Mouse (Mus musculus) v-Abl transformed pro-B cells (cell line): ENCODE results near the gene P2rx3.

Source experiments
- in situ Hi-C, 2 experiments: fragments of 400-800 bp; cut with MboI; formaldehyde crosslinking; loops; one replicate each; pipeline ENCODE4 v1.15.1; 2025; ENCODE audit not compliant: unreplicated experiment in 2 of 2

Gene P2rx3

DNA sequence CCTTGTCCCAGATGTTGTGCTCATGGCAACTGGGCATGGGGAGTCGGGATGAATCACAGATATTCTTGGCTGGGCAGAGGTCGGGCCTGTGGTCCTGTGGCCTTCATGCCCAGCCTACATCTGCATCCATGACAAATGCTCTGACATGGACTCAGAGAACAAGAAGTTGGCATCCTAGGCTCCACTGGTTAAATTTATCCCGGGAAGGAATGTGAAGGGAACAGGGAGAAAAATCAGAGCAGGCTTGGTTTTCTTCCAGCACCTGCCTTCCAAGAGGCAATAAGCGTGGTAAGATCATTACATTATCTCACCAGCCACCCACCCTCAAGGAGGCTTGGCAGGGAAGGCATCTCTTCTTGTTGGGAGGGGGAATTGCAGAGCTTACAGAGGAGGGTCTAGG, 32.9 kb downstream of the P2rx3 start:
- in situ Hi-C loops, result loop anchor here in 1 of 2 experiments (10.0 kb wide), 1 partner anchor 110 kb away; no protein-coding TSS in a partner anchor

DNA sequence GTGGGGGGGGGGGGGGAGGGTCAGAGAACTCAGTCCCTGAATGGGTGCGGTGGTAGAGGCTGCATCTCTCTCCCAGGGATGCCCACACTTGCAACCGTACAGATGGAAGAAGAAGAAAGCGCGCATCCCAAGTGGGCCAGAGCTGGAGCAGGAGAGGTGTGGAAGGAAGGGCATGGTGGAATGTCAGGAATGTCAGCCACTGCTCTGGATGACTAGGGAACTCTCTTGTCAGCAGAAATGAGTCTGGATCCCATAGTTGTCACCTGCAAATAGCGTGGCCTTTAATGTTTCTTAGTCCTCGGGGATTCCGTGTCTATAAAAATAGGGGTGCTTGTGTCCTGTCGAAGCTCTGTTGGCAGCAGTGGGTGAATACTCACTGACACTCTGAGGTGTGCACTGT, 34.7 kb downstream of the P2rx3 start:
- in situ Hi-C loops, result loop anchor here in 1 of 2 experiments (10.0 kb wide), 1 partner anchor 108 kb away; no protein-coding TSS in a partner anchor

DNA sequence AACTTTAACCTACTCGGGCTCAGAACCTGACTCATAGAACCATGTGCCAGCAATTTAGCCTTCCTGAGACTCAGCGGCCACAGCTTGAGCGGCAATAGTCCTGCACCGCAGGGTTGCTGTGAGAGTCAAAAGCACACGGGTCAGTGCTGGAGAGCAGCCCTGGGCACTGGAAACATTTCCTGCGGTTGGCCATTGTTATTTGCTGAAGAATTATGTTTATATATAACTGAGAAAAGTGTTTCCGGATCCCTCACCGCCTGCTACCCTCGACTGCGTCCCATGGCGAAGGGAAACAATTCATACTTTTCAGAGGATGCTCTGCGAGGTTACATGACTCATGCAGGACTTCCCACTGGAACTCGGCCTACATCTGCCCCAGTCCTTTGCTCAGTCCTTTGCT, 35.8 kb downstream of the P2rx3 start:
- in situ Hi-C loops, result loop anchor here in 1 of 2 experiments (10.0 kb wide), 1 partner anchor 107 kb away; no protein-coding TSS in a partner anchor

DNA sequence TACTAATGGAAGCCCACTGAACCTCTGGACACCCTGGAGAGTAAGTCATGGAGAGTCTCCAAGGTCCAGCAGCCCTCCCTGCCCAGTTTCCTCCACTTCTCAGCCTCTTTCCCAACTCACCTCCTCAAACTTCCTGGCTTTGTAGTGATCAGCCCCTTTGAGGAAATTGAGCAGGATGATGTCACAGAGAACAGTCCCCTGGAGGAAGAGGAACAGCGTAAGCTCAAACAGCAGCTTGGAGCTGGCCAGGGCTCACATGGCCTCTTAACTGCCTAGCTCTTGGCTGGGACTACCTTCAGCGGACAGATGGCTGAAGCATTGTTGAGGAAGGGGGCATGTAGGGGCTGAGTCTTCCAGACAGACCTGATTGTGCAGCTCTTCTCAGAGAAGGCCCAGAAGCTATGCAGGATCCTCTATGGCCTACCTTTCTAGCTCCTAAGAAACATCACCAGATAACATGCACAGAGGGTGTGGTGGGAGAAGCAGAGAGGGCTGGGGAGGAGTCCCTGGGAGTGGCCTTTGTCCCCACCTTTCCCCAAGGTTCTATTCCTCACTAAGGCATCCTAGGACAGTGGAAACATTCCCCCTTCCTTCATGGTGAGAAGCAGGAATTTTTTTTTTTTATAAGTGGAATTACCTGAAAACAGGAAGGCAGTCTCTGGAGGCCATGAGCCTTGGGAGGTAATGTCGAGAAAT, 37.6 kb downstream of the P2rx3 start:
- in situ Hi-C loops, result loop anchor here in 1 of 2 experiments (10.0 kb wide), 1 partner anchor 105 kb away; no protein-coding TSS in a partner anchor

DNA sequence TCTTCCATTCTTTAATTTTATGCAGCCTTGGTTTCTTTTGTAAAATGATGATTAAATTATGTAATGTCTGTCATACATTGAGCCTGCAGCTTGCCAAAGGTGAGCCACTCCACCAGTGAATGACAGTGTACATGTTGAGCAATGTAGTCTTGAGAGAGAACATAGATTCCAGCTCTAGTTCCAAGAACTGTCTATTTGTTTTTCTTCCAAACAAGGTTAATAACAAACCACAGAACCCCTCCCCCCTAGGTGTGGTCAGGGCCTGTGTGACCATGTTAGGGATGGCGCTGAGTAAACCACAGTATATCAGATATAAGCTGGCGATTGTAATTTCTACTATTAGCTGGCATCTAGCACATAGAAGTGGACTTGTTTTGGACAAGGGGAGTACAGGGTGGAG, 40.9 kb downstream of the P2rx3 start:
- in situ Hi-C loops, result no loop called here

DNA sequence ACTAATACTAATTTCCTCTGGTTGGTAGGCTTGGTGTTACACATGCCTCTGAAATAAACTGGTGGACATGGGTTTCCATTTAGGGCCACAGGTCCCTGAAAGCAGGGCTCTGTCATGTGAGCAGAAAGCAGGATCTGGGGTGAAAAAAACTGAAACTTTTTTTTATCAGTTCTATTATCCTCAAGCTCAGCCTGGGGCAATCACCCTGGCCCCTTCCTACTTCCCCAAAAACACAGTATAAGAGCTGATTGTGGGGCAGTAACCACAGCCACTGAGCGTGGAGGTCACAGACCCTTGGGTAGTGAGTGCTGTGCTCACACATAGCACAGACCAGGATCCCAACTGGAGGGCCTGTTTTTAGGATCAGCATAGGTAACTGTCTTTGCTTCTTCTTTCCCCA, 49.3 kb downstream of the P2rx3 start, which contains the start of gene Prg3:
Gene Prg3 (plus strand): TSS at position 286 of the 400 bp plus-strand sequence.
- in situ Hi-C loops, result no loop called here

DNA sequence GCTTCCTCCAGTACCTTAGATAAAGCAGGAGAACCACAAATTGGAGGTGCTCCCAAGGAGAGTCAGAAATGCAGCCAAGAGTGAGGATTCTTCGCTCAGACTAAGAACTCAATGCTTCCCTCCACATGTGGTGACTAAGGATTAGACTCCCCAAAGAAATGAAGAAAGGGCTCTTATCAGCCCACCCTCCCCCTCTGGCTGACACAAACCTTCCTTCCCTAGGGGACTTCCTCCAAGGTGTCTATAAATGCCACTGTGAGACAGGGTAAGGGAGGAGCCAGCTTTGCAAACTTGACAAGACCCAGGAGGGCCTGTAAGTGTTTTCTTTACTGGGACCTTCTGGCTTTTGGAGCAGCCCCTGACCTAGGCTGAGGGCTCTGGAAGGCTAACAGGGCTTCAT, 57.1 kb downstream of the P2rx3 start, which contains the start of gene Prg2:
Gene Prg2 (plus strand): TSS at position 274 of the 400 bp plus-strand sequence.
- in situ Hi-C loops, result no loop called here

DNA sequence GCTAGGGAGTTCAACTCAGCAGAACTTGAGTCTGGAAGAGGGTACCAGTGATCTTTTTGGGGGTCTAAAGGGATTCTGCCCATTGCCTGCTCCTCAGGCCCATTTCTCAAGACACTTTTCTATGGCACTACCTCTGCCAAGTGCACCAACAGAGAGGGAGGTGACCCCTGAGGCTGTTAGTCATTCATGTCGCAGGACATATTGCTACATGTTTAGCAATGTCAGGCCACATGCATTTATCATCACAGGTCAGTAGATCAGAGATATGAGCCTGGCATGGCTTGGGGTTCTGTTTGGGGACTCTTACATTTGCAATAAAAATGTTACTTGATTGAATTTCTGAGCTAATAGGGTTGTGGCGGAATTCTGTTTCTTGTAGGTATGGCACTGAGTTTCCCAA, 61.7 kb downstream of the P2rx3 start:
- in situ Hi-C loops, result no loop called here

DNA sequence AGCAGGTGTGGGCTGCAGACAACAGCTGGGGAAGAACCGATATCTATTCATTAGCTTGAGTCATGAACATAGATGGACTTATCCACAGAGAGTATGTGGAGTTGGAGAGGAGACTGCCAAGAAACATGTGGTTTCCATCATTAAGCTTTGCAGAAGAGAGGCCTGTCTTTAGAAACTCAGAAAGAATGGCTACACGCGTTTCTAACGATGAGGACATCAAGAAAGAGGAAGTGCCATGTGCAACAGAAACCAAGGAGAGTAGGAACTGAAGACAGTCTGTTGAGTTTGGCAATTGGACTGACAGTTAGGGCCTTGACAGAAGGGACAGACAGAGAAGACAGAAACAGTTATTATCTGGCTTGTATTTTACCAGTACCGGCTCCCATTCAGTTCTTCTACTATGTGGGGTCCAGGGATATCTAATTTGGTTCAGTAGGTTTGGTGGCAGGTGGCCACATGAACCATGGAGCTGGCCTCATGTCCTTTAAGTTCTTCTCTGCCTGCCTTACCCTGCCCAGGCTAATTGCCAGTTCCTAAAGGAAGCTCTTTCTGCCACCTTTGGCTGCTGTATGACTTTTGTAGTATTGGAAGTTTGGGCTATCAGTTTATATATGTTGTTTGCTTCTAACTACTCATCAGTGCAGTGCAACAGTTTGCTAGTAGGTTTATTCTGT, 69.8 kb downstream of the P2rx3 start:
- in situ Hi-C loops, result no loop called here

DNA sequence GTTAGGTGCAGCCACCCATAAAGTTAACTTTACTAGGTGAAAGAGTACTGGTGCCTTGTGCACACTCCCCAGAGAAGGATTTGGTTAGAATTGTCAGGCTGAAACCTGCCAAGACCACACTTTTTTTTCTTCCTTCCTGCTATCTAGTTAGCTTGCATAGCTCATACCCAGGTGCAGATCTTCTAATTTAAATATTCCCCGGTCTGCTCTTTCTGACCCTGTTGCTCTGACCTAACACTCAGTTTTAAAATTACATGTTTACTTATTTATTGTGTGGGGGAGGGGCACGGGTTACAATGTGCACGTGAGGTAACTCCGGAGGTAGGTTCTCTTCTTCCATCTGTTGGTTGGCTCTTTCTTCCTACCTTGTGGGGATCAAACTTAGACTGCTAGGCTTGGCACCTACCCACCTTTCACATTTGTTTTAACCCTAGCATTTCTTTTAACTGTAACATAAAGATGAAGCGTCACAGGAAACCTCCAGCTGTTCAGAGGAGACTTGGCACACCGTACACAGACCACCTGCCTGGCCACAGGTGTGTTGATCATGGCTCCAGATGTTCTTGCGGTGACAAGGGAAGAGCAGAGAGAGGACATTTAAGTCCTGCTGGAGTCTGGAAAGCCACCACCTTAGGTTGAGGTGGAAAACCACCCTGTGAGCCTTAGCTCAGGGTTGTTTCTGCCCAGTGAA, 73.0 kb downstream of the P2rx3 start:
- in situ Hi-C loops, result loop anchor here in 1 of 2 experiments (5.0 kb wide), 1 partner anchor 43 kb away; no protein-coding TSS in a partner anchor

DNA sequence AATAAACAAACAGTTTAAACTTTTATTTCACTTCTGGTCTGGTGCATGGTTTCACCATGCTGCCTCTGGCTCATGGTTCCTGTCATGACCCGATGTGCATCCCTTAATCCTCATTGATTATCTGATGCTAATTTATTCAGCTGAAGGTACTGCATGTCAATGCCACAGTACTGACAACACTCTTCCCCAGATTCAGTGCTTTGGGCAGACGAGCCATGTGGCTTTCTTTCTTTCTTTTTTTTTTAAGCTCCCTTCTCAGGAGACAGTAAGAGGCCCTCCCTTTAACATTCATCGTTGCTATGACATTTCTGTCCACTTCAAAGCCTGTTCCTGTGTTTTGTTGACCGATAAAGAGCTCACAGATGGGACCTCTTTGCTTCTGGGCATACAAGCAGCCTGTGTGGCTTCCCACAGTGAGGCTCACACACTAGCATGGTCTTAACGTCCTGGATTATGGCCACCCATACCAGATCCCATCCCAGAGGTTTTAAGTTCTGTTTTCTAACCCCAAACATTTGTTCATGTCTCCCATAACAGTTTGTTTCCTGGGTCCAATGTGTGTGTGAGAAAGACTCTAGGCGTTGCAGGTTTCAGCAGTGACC, 74.3 kb downstream of the P2rx3 start:
- in situ Hi-C loops, result loop anchor here in 1 of 2 experiments (5.0 kb wide), 1 partner anchor 44 kb away; no protein-coding TSS in a partner anchor

DNA sequence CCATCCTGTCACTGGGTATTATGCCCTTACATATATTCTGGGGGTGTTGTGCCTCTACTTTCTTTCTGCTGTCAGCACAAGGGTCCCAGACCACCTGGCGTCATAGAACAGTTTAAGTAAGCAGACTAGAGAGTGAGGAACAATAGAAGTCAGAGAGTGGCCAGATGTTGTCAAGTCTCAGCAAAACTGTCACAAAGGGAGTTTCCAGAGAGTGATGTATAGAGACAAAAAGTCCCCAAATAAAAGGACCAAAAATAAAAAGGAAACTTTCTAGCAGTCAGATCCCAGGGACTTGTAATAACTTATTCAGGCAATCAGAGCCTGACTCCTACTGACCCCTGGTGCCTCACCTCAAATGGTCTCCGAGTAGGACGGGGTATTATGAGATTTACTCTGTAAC, 75.4 kb downstream of the P2rx3 start:
- in situ Hi-C loops, result loop anchor here in 1 of 2 experiments (5.0 kb wide), 1 partner anchor 45 kb away; no protein-coding TSS in a partner anchor

DNA sequence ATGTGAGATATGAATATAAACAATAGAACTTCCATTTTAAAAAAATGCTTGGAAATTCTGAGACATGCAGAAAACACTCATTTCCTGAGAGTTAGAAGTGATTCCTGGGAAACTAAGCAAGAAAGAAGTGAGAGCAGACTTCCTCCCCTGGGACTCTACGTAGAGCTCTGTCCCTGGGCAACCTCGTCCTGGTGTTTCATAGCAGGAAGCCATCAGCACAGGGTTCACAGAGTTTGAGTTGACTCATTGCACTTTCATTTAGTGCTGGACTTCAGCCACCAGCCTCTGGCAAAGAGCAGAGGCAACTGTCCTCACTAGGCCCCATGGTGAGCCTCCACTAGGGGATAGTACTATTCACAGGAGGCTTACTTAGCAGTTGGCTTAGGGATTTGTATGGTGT, 76.0 kb downstream of the P2rx3 start:
- in situ Hi-C loops, result loop anchor here in 1 of 2 experiments (5.0 kb wide), 1 partner anchor 46 kb away; no protein-coding TSS in a partner anchor

DNA sequence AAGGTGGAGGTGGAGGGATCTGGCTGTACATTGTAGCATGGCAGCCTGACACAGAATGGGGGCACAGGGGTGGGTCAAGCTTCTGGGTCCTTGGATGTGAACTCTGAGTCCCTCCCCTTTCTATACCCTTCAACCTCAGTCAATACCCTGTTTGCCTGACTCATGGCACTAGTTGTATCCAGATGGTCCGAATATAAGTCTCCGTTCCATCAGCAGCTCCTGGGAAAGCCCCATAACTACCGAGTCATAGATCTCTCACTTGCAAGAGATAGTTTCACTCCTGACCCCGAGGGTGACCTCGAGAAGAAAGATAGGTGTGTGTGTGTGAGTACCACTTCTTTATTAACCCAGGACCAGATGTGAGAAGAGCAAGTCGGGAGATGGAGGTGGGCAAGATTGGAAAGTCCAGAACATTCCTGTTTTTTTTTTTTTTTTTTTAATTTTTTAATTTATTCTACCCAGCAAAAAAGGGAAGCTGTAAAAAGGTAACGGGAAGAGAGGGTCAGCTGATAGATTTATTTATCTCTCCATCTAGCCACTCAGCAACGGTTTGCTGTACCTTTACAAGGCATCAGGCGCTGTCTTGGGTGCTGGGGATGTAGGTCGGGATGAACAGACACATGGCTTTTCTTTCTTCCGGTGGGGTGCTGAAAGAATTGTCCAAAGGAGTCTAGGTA, 78.5 kb downstream of the P2rx3 start:
- in situ Hi-C loops, result loop anchor here in 1 of 2 experiments (10.0 kb wide), 2 partner anchors 124 to 166 kb away; partner anchors contain the start of gene Slc43a1

DNA sequence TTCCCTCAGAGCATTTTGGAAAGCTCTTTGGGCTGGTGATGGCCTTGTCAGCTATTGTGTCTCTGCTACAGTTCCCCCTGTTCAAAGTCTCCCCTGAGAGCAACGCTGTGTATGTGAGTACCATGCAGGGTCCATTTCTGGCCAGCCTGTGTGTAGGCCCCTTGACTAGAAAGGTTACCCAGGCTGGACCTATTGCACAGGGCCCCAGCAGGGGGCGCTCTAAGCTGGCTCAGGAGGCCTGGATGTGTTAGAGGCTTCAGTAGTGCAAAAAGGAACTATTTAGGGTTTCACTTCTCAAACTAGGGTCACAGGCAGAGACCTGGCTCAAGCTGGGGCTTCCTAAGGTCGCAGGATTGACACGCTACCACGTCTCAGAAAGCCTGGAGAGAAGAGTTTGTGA, 81.0 kb downstream of the P2rx3 start:
- in situ Hi-C loops, result loop anchor here in 1 of 2 experiments (10.0 kb wide), 2 partner anchors 121 to 169 kb away; partner anchors contain the start of gene Slc43a1

DNA sequence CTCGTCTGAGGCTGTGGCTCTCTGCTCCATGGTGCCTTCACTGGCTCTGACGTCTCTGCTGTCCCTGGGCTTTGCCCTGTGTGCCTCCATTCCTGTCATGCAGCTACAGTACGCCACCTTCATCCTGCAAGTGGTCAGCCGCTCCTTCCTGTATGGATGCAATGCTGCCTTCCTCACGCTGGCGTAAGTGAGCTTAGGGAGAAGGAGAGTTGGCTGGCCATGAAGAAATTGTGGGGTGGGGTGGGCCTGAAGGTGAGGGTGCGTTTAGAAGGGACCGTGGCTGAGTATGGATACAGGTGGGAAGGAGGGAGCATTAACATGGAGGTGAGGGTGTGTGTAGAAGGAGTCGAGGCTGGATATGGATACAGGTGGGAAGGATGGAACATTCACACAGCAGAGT, 81.8 kb downstream of the P2rx3 start:
- in situ Hi-C loops, result loop anchor here in 1 of 2 experiments (10.0 kb wide), 2 partner anchors 121 to 169 kb away; partner anchors contain the start of gene Slc43a1

DNA sequence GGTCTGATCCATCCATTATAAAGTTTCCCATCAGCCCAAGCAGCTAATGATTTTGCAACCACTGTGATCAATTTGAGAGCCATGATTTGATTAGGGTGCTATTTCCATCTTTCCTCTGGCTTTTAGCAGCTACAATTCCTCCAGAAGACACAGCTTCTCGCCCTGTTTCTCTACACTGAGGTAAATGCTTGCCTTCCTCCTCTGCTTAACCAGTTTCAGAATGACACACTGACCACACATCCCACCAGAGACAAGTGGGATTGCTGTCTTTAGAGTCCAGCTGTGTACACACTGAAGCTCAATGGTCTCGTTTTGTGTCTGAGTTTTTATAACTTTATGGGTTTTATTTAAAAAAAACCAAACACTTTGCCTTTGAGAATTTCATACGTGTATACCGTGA, 84.6 kb downstream of the P2rx3 start:
- in situ Hi-C loops, result loop anchor here (5.0 to 10.0 kb wide), 5 partner anchors 40 to 172 kb away; partner anchors contain the start of gene Slc43a1 (in 1 of the 2)

DNA sequence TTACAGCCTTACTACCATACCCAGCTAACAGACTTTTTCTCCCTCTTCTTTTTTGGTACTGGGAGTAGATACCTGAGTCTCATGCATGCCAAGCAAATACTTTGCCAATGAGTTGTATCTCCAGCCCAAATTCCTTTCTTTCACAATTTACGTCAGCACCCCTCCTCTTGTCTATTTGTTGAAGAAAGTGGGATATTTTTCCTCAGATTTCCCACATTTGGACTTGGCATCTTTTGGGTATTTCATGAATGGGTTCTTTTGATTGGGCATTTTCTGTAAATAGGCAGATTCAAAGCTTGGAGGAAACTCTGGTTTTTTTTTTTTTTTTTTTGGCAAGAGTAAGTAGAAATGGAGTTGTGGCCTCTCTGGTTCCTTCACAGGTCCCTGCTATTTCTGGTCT, 85.0 kb downstream of the P2rx3 start:
- in situ Hi-C loops, result loop anchor here (5.0 to 10.0 kb wide), 5 partner anchors 40 to 173 kb away; partner anchors contain the start of gene Slc43a1 (in 1 of the 2)

DNA sequence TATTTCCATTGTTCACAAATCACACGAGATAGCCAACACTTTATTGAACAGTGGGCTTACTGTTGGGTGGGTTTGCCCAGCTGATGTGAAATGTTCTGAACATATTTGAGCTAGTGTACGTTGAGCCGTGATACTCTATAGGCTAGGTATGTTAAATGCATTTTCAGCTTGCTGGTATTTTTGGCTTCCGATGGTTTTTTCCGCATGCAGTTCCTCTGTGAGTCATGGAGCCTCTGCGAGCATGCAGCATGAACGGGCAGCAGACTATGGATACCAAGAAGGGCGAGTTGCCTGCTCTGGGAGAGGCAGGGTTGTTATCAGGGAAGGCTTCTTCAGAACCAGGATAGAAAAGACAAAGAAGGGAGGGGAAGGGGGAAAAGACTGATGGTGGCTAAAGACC, 86.2 kb downstream of the P2rx3 start:
- in situ Hi-C loops, result loop anchor here (5.0 to 10.0 kb wide), 5 partner anchors 39 to 174 kb away; partner anchors contain the start of gene Slc43a1 (in 1 of the 2)
